Comparison of ENCODE assay signal across 8 mouse cellular contexts in genomic region chr2:162943148-162943846, GRCm38 (mm10). TPM values are rescaled to one million over a fixed set of nuclear protein-coding genes. Genes with fewer than 3 reads are reported as not detected.
A peak's percentile ranks its signal among the peaks of the same experiment; 100 is the strongest.
DNase-seq lines count a peak whose midpoint lies in the region; ATAC-seq and TF ChIP-seq lines count a peak whose summit lies in the region.

Gene L3mbtl1, plus strand, starts transcription at chr2:162943472.

- TF ChIP-seq CTCF in left cerebral cortex, adult 2 months (IDR thresholded peaks at IDR 0.05): no peak

- WGBS in midbrain, embryonic 13.5 days: under 1% methylated on average over 40 of the region's 40 CpGs

- H3K9me3 ChIP-seq in erythroblast, embryonic 14.5 days (ENCODE audit: control insufficient read depth, low read length): no peaks in the 10 kb centered on the region
- H3K9me3 ChIP-seq in midbrain, embryonic 13.5 days: no peaks in the 10 kb centered on the region

- intact Hi-C loops in heart, postnatal 10 days (cut with DNase I): no loop called here
- intact Hi-C loops in left cerebral cortex, adult 2 months (cut with DNase I): no loop called here

- peak within 1 kb of the TSS; percentile 95 for H3K4me2 ChIP-seq in midbrain, embryonic 13.5 days (replicated peaks)

- peaks cover 13% of the 10 kb centered on the region for H3K4me1 ChIP-seq in erythroblast, embryonic 14.5 days (ENCODE audit: control insufficient read depth)
- peaks cover 17% of the 10 kb centered on the region for H3K4me1 ChIP-seq in midbrain, embryonic 13.5 days (replicated peaks)

- ATAC-seq in erythroblast, adult 5-6 weeks (replicated peaks; ENCODE audit: low FRiP score, poor library complexity, severe bottlenecking): no peak
- peak; percentile 76 for ATAC-seq in midbrain, embryonic 13.5 days
- no peak for ATAC-seq in inflammation-experienced regulatory T-cells, adult 6 months

- peaks cover 43% of the 10 kb centered on the region for H3K27me3 ChIP-seq in erythroblast, embryonic 14.5 days (ENCODE audit: control insufficient read depth)
- peaks cover 22% of the 10 kb centered on the region for H3K27me3 ChIP-seq in midbrain, embryonic 13.5 days

- peak within 1 kb of the TSS; percentile 69 for H3K9ac ChIP-seq in midbrain, embryonic 13.5 days (replicated peaks)

- peak; percentile 42 for DNase-seq in Muller cell, postnatal 12 days (ENCODE audit: inconsistent ontology term)
- DNase-seq in embryo, embryonic 9.5 days (ENCODE audit: extremely low spot score): peak; percentile 54
- peak; percentile 27 to 44 for DNase-seq in heart, postnatal 10 days
- peak; percentile 70 to 71 for DNase-seq in left cerebral cortex, adult 2 months (ENCODE audit: extremely low spot score in 1 of 2, low spot score in 2 of 2)

- peak within 1 kb of the TSS; percentile 76 for H3K27ac ChIP-seq in left cerebral cortex, adult 2 months
- peak within 1 kb of the TSS; percentile 3; the same call in 1 of the 2 replicates for H3K27ac ChIP-seq in midbrain, embryonic 13.5 days

- peaks cover 30% of the 10 kb centered on the region for H3K36me3 ChIP-seq in erythroblast, embryonic 14.5 days (ENCODE audit: control insufficient read depth)
- peaks cover 32% of the 10 kb centered on the region for H3K36me3 ChIP-seq in midbrain, embryonic 13.5 days

- H3K4me3 ChIP-seq in erythroblast, embryonic 14.5 days (replicated peaks): peak within 1 kb of the TSS; percentile 24
- peak within 1 kb of the TSS; percentile 76 for H3K4me3 ChIP-seq in left cerebral cortex, adult 2 months
- H3K4me3 ChIP-seq in midbrain, embryonic 13.5 days (replicated peaks): peak within 1 kb of the TSS; percentile 61

RNA-seq across cellular contexts. Expression of gene L3mbtl1, which starts in this region (rescaled TPM):
- 0.02 TPM in 1 of 2 replicates, not detected in the other for polyA plus RNA-seq in erythroblast, embryonic 14.5 days (2012)
- not detected in 2 replicates for total RNA-seq in erythroblast, adult 5-6 weeks (2015; ENCODE audit: low replicate concordance)
- total RNA-seq in erythroblast, adult 5-6 weeks (2017; ENCODE audit: low replicate concordance): 0.28 TPM in 1 of 2 replicates, not detected in the other
- not detected for total RNA-seq in heart, postnatal 10 days (2021)
- total RNA-seq in left cerebral cortex, adult 2 months (2021): 10 to 100 TPM; 19.3 to 22.2 TPM
- polyA plus RNA-seq in midbrain, embryonic 13.5 days (2015; fragmentation: Nextera tagmentation; extraction: Ambion mirVana): 0.39 and 0.57 TPM in 2 replicates
- polyA plus RNA-seq in inflammation-experienced regulatory T-cells, adult 6 months (2017; shearing (Covaris generic)): under 1 TPM in 1 of 3 experiments, not detected in 2; 0.30 TPM

Comparison
In these comparisons a context has a peak if more than half of its experiments do, and no peak if none do; other contexts are left out.
1. RNA of gene L3mbtl1 (total RNA-seq): 19.3 to 22.2 TPM in left cerebral cortex, adult 2 months; 0.28 TPM in erythroblast, adult 5-6 weeks and not detected in heart, postnatal 10 days; every median in the first group is over 10 times any median in the second.
2. Peak in DNase-seq in heart, postnatal 10 days; RNA of the gene not detected or under 1 TPM.
3. Peak in ATAC-seq, H3K4me3 ChIP-seq, H3K27ac ChIP-seq, H3K9ac ChIP-seq and H3K4me2 ChIP-seq in midbrain, embryonic 13.5 days; RNA of the gene not detected or under 1 TPM.
4. H3K4me3 ChIP-seq: peak in every context shown above with its lines; median percentile 76 in left cerebral cortex, adult 2 months; 61 in midbrain, embryonic 13.5 days; 24 in erythroblast, embryonic 14.5 days.
5. Peak in every context shown above with its lines, with median percentiles within 50 percentile points of each other: DNase-seq.